Mouse (Mus musculus): ENCODE measurements at regions not wholly inside any gene's neighbourhood (a gene's known extent, or its start where the extent isn't known, plus 50 kb on each side); places are given as distances from the start of the nearest gene placed in this dataset.

GRCm38 (mm10) chr4:25488479-25489069 lies 207.0 kb upstream of the Ufl1 start:
- DNase-seq (ENCODE audit: low read depth, low spot score): no peak

DNA sequence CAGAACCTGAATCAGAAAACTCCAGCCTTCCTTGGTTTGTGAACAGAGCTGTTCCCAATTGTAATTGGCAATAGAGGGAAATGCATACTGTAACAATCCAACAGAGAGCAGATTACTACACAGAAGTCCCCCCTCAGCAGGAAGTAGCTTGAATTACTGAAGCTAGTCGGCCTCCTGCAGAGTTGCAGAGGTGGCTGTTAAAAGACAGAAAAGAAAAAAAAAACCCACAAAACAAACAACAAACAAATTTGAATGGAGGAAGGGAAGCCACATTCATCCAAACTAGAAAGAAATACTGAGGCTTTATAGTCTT lies 202.0 kb upstream of the Ufl1 start:
- no peak for DNase-seq (ENCODE audit: low read depth, low spot score)

DNA sequence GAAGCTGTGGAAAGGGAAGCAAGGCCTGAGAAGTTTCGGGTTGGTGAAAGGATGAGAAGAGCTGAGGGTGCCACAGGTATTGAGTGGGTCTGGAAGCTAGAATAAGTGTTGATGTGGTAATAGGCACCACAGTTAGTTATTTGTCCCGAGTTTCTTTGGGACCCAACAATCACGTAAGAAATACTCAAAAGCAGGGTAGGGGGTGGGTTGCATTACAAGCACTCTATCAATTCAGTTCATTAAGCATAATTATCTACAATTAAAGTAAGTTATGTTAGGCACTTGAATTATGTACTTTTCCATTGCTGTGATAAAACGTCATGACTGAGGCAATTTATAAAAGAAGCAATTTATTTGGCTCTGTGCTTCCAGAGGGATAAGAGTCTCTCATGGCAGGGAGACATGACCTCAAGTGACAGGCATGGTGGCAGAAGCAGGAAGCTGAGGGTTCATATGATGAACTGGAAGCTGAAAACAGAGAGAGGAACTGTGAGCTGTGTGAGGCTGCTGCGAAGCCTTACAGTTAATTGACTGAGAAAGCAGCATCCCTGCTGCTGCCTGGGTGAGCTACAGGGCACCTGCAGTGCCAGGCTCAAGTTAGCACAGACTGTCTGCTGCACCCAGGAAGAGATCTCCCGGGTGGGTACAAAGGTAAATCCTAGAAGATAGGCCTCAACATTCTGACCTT lies 201.5 kb upstream of the Ufl1 start:
- no peak for DNase-seq (ENCODE audit: low read depth, low spot score)

DNA sequence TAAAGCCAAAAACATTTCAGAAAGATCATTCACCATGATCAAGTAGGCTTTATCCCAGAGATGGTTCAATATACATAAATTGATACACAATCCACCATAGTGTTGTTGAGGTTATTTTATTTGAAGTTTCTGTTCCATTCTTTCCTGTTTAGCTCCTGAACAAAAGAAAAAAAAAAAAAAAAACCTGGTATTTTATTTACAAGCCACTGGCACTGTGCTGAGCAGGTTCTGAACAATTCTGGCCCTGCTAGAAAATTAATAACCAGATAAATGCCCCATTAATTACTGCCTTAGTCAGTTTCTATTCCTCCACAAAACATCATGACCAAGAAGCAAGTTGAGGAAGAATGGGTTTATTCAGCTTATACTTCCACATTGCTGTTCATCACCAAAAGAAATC lies 191.4 kb upstream of the Ufl1 start:
- no peak for DNase-seq (ENCODE audit: low read depth, low spot score)

DNA sequence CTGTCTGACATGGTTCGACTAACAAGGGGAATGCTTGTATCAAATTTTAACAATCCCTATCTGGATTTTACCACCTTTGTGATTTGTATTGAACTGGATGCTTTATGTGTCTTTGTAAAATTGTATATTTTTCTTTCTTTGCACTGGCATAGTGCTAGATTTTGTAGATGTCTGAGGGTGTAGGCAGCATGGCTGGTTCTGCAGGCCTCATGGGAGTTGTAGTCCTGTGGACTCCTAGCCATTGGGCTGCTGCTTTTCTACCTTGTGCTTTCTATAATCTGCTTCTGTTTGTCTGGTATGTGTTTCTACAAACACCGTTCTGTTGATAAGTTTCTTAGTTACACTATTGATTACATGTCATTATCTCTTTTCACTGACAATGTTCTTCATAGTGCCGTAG lies 184.9 kb upstream of the Ufl1 start:
- no peak for DNase-seq (ENCODE audit: low read depth, low spot score)

DNA sequence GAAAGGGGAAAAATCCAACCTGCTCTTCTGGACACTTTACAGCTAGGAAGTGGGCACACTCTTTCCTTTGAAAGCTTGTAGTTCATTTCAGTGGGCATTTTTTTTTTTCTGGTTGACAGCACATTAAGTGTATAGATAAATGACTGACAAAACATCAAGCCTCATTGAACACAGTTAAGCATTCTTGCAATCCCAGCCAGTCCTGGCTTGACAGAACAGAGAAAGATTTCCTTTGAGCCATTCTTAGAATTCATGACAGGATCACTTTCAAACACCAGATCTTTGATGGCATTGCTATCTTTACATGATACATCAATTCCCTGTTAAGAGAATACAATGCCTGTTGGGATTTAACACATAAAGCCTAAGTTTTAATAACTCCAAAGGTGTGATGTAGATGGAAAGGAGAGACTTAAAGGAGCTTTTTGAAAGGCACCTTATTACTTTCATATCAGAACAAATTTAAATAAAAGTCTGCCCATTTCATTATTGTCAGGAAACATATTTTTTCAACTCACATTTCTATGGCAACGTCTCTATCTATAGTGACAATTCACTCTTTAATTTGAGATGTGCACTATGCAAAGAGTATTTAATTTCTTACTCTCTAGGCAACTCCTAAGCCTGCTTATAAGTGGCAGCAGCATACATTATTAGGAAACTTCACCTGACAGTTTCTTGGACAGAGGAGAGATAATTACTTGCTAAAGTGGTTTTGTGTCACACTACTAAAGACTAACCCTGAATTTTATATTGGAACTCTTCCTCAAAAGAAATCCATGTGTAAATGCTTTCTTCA lies 183.4 kb upstream of the Ufl1 start:
- no peak for DNase-seq (ENCODE audit: low read depth, low spot score)

DNA sequence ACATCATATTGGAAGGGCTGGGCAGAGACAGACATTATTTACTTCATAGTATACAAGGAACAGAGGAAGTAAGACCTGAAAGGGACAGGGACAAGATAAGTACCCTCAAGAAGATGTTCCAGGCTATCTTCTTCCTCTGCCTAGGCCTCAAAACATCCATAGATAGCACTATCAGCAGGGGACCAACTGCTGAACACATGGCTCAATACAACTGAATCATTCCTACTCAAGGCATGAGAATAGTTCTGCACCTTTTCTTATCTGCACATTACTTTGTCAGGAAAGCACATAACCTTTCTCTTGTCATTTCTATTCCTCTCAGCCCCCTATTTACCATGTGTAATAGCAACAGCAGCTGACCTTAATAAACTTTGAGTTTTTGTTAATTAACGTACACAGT lies 182.4 kb upstream of the Ufl1 start:
- DNase-seq (ENCODE audit: low read depth, low spot score): no peak

DNA sequence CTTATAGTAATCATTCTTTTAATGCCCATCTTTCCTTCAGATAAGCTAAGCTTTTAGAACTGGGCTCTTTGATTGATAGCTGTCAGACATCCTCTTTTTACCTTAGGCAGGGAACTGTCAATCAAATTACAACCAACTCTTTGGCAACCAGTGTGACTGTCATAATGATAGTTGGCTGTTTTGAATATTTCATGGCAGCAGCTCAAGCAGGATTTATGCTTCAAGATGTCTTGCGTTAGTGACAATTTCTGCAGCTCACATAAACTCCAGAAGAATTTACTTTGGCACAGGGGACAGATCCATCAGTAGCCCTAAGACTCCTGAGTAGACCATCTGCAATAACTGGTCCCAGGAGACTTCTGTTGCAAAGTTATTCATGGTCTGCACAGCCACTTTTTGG lies 178.5 kb upstream of the Ufl1 start:
- DNase-seq (ENCODE audit: low read depth, low spot score): no peak

DNA sequence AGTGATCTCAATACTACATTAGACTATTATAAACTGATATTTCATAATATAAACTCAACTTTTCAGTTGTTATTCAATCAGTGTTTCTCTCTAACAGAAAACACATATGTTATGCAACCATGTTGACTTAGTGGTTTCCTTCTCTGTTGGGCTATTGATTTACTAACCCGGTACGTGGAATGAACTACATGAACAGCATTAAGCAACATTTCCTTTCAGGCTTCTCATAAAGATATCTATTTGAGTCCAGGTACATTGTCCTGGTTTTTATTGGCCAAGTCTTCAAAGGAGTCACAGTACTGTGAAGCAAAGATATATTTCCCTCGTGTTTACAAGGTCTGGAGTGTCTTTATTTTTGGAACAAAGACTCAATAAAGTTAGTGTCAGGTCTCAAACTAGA lies 173.1 kb upstream of the Ufl1 start:
- DNase-seq (ENCODE audit: low read depth, low spot score): no peak

GRCm38 (mm10) chr4:25453127-25453806 lies 171.6 kb upstream of the Ufl1 start:
- DNase-seq (ENCODE audit: low read depth, low spot score): no peak

DNA sequence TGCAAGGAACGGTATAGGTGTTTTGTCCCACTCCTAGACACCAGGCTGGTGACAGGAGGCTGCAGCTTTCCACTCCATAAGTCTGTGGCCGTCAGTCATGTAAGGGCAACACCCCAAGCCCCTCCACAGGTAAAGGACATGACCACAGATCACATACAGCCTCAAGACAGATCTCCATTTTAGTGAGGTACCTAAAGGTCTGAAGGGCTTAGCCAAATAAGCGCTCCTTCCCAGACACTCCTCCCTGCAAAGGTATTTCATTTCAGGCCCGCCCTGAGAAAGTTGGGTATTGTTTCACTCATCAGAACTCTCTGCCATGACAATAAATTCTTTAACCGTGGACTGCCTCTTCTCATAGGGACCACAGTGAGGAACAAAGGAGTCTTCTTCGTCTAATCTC lies 170.2 kb upstream of the Ufl1 start:
- no peak for DNase-seq (ENCODE audit: low read depth, low spot score)

DNA sequence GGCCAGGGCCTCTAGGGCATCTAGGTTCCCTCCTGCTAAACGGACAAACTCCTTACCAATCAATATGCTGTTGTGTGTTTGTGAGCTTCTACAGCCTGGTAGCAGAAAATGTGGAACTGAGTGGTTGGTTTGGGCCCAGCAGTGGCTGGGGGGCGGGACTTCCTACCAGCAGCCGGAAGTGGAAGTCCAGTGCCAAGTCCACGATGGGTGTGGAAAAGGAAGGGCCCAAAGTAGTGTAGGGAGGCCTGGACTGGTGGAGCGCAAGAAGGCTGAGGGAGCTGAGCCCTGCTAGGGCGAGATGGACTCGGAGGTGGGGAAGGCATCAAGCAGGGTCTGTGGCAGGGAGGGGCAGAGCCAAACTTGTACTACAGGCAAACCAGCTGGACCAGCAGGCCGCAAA lies 150.6 kb upstream of the Ufl1 start:
- no peak for DNase-seq (ENCODE audit: low read depth, low spot score)

DNA sequence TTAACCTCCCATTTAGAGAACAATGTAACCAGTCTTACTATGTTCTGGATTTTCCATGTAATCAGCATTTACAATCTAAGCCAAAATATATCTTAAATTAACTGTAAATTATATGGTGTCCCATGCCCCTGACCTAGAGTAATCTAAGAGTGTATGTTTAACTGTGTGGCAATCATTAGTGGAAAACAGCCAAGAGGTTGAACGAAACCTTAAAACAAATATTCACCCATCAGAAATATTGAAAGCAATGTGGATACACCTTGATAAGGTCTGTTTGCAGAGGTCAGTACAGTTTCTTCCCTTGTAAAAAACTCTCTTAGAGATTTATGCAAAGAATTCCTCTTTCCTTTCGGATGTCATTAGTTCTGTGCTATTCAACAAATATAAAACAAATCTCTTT lies 134.7 kb upstream of the Ufl1 start:
- DNase-seq (ENCODE audit: low read depth, low spot score): no peak

DNA sequence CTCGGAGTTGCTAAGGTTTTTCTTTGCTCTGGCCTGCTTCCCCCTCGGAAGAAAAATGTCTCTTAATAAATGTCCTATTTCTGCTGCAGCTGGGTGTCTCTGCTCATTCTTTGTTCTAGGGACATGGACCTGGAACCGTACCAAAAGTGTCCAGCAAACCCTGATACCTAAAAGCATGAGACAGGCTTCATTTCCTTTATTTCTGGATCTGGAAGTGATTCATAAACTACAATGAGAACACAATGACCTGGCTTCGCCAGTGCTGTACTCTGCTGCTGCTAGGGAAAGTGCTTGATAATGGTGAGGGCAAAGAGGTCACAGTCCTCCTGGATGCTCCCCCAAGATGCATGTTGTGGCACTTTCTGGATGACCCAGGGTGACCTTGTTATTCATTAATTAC lies 128.8 kb upstream of the Ufl1 start:
- DNase-seq (ENCODE audit: low read depth, low spot score): no peak

DNA sequence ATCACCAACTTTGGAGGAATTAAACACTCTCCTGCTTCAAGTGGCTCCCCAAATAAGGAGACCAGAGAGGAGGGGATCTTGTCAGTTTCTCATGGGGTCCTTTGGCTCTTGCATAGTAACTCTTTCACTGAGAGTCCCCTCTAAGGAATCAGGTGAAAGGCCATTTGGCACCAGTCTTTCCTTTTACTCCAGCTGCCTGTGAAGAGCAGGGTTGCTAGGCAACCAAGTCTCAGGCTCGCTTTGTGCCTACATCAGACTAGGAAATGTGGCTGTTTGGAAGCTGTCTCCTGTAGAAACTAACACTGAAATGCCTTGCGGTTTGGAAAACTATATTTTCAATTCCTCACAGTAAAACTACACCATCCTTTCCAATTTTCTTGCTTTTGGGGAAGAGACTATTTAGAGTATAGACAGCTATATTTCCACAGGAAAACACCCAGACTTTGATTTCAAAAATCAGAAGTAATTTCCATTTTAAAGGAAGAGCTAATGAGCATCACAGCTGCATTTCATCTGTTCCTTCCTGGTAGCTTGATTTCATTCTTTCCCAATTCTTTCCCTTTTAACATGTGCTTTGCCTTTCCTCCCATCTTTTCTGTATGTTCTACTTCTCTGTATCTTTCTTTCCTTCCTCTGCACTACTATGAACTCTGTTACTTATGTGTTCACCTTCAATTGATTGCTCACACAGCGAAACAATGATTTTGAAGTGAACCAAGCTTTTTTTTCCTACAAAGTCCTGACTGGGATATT lies 127.3 kb upstream of the Ufl1 start:
- peak; percentile 74 for DNase-seq (ENCODE audit: low read depth, low spot score)

DNA sequence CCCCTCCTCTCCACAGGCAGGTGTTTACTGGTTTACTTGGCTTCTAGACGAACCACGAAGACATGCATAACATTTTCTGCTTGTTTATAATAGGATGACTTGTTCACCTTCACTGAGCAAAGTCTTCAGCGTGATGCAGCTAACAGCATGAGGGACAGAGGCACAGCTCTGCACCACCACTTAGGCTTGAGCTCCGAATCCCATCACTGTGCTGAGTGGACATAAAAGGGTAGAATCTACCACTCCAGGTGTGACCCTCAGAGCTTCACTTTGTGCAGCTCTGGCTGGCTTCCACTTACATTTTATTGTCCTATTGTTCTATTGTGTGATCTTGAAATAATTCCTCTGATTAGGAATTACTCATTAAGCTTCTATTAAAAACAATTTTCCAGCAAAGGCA lies 126.2 kb upstream of the Ufl1 start:
- DNase-seq (ENCODE audit: low read depth, low spot score): no peak

DNA sequence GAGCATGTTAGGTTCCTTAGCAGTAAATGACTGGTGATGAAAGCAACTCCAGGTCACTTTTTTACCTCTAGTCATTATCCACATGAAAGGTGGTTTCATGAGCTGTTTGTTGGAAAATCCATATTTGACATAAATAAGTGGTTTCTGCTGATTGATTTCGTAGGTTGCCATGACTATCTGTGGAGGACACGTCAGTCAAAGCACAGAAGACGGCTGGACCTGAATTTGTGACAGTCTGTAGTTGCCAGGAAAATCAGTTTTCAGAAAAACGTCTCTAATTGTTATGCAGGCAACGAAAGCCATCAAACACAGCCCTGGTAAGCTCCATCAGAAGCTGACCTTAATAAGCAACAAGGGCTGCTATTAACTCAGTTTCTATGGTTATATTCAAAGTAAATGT lies 107.9 kb upstream of the Ufl1 start:
- no peak for DNase-seq (ENCODE audit: low read depth, low spot score)

- DNase-seq (ENCODE audit: low read depth, low spot score): no peak
Observed at GRCm38 (mm10) chr4:25372041-25372440, 90.4 kb upstream of the Ufl1 start.

GRCm38 (mm10) chr4:25364402-25364801 lies 82.8 kb upstream of the Ufl1 start:
- no peak for DNase-seq (ENCODE audit: low read depth, low spot score)

GRCm38 (mm10) chr4:25337638-25338037 lies 56.0 kb upstream of the Ufl1 start:
- no peak for DNase-seq (ENCODE audit: low read depth, low spot score)

All from telencephalon, adult 2 months (tissue).